Comparison of ENCODE assay signal across 9 mouse cellular contexts in genomic region chr11:101276319-101277070, GRCm38 (mm10). TPM values are rescaled to one million over a fixed set of nuclear protein-coding genes. Genes with fewer than 3 reads are reported as not detected.
DNase-seq lines count a peak whose midpoint lies in the region; ATAC-seq and TF ChIP-seq lines count a peak whose summit lies in the region.
"Had no signal": no experiment of that assay in that cellular context is flagged by ENCODE, and none has a peak within 500 bp of the region (broad histone marks: within the 10 kb centered on the region; RNA-seq: fewer than 3 reads in every experiment).

No protein-coding gene starts in this region.

- H3K27ac ChIP-seq in heart, embryonic 15.5 days: no peak overlapping the region
- no peak overlapping the region for H3K27ac ChIP-seq in hindbrain, embryonic 13.5 days
- 0 out of 2 replicates have a peak overlapping the region, but pooled peaks have one; percentile 25 for H3K27ac ChIP-seq in midbrain, embryonic 13.5 days
- no peak overlapping the region for H3K27ac ChIP-seq in cerebellum, adult 2 months (ENCODE audit: insufficient read depth, low read length)

- TF ChIP-seq POLR2A in cerebellum, adult 2 months (IDR thresholded peaks at IDR 0.05; ENCODE audit: borderline replicate concordance, insufficient read depth, low read length): no peak

- peak overlapping the region; percentile 80 for H3K4me2 ChIP-seq in heart, embryonic 15.5 days
- peak overlapping the region; percentile 91 for H3K4me2 ChIP-seq in hindbrain, embryonic 13.5 days
- peak overlapping the region; percentile 73 for H3K4me2 ChIP-seq in midbrain, embryonic 13.5 days (replicated peaks)

- TF ChIP-seq CTCF in cerebellum, adult 2 months (IDR thresholded peaks at IDR 0.05; ENCODE audit: borderline replicate concordance, insufficient read depth, low read depth, low read length): no peak

- no peak overlapping the region for H3K9ac ChIP-seq in heart, embryonic 15.5 days
- H3K9ac ChIP-seq in hindbrain, embryonic 13.5 days: peak overlapping the region; percentile 46
- H3K9ac ChIP-seq in midbrain, embryonic 13.5 days (replicated peaks): peak overlapping the region; percentile 45

- H3K9me3 ChIP-seq in heart, embryonic 15.5 days (replicated peaks): no peaks in the 10 kb centered on the region
- no peaks in the 10 kb centered on the region for H3K9me3 ChIP-seq in hindbrain, embryonic 13.5 days
- H3K9me3 ChIP-seq in midbrain, embryonic 13.5 days: no peaks in the 10 kb centered on the region

- peaks cover 3% of the 10 kb centered on the region; the same call in 1 of the 2 replicates for H3K27me3 ChIP-seq in heart, embryonic 15.5 days
- peaks cover 18% of the 10 kb centered on the region; the same call in 1 of the 2 replicates for H3K27me3 ChIP-seq in hindbrain, embryonic 13.5 days
- peaks cover 23% of the 10 kb centered on the region for H3K27me3 ChIP-seq in midbrain, embryonic 13.5 days
- no peaks in the 10 kb centered on the region for H3K27me3 ChIP-seq in cerebellum, adult 2 months (ENCODE audit: control insufficient read depth, insufficient read depth, low read length)

- no peak for ATAC-seq in heart, embryonic 15.5 days (replicated peaks; ENCODE audit: insufficient number of reproducible peaks, insufficient read depth, low FRiP score, low read depth)
- ATAC-seq in hindbrain, embryonic 13.5 days (ENCODE audit: low FRiP score): no peak
- ATAC-seq in midbrain, embryonic 13.5 days: no peak

- no peak for DNase-seq in heart, postnatal 14 days
- DNase-seq in R1 (ENCODE audit: low read depth, low spot score): peak; percentile 31
- no peak for DNase-seq in left cerebral cortex, postnatal 25 days (ENCODE audit: low spot score in 2 of 2)
- no peak for DNase-seq in cerebellum, adult 2 months
- DNase-seq in urinary bladder, adult 2 months (ENCODE audit: low spot score): no peak
- DNase-seq: thymus, postnatal 4 days had no signal

- H3K4me1 ChIP-seq in heart, embryonic 15.5 days (replicated peaks): peaks cover 26% of the 10 kb centered on the region
- H3K4me1 ChIP-seq in hindbrain, embryonic 13.5 days (replicated peaks): peaks cover 30% of the 10 kb centered on the region
- H3K4me1 ChIP-seq in midbrain, embryonic 13.5 days (replicated peaks): peaks cover 27% of the 10 kb centered on the region
- H3K4me1 ChIP-seq in cerebellum, adult 2 months (ENCODE audit: control insufficient read depth, insufficient read depth, low read length): peaks cover 14% of the 10 kb centered on the region

- peak overlapping the region; percentile 69; the same call in 1 of the 2 replicates for H3K4me3 ChIP-seq in heart, embryonic 15.5 days
- H3K4me3 ChIP-seq in hindbrain, embryonic 13.5 days: peak overlapping the region; percentile 9; the same call in 1 of the 2 replicates
- peak overlapping the region; percentile 12; the same call in 1 of the 2 replicates for H3K4me3 ChIP-seq in midbrain, embryonic 13.5 days (replicated peaks)
- no peak overlapping the region for H3K4me3 ChIP-seq in cerebellum, adult 2 months (replicated peaks; ENCODE audit: insufficient read depth, low read depth, low read length)

- 38% methylated on average over 27 of the region's 27 CpGs for WGBS in heart, embryonic 15.5 days
- 33% methylated on average over 27 of the region's 27 CpGs for WGBS in hindbrain, embryonic 13.5 days
- 25% methylated on average over 27 of the region's 27 CpGs for WGBS in midbrain, embryonic 13.5 days
- 17% methylated on average over 27 of the region's 27 CpGs for whole genome bisulfite sequencing in cerebellum, adult 2 months

- intact Hi-C loops in heart, postnatal 14 days (cut with DNase I): no loop called here
- intact Hi-C loops in left cerebral cortex, postnatal 25 days (cut with DNase I): no loop called here

- H3K36me3 ChIP-seq in heart, embryonic 15.5 days: no peaks in the 10 kb centered on the region; the same call in 1 of the 2 replicates
- H3K36me3 ChIP-seq in hindbrain, embryonic 13.5 days: peaks cover 4% of the 10 kb centered on the region
- peaks cover 5% of the 10 kb centered on the region; the same call in 1 of the 2 replicates for H3K36me3 ChIP-seq in midbrain, embryonic 13.5 days

RNA-seq across cellular contexts. Expression of gene Cntd1, which starts 2.3 kb away (rescaled TPM):
- polyA plus RNA-seq in heart, embryonic 15.5 days (2015; fragmentation: Nextera tagmentation; extraction: Ambion mirVana): 0.61 and 0.68 TPM in 2 replicates
- under 1 TPM; 0.24 to 0.39 TPM for total RNA-seq in heart, postnatal 14 days (2021)
- 1.3 TPM in 2 replicates for polyA plus RNA-seq in hindbrain, embryonic 13.5 days (2015; fragmentation: Nextera tagmentation; extraction: Ambion mirVana)
- polyA plus RNA-seq in midbrain, embryonic 13.5 days (2015; fragmentation: Nextera tagmentation; extraction: Ambion mirVana): 1.2 and 1.3 TPM in 2 replicates
- under 1 TPM; 0.21 to 0.27 TPM for total RNA-seq in left cerebral cortex, postnatal 25 days (2021)
- polyA plus RNA-seq in cerebellum, adult 2 months (2012; rRNA removed): 0.65 TPM in 2 replicates
- polyA plus RNA-seq in urinary bladder, adult 2 months (2012; rRNA removed): 1.4 and 1.5 TPM in 2 replicates

RNA-seq across cellular contexts. Expression of gene Coa3, which starts 2.4 kb away (rescaled TPM):
- polyA plus RNA-seq in heart, embryonic 15.5 days (2015; fragmentation: Nextera tagmentation; extraction: Ambion mirVana): 151 and 169 TPM in 2 replicates
- total RNA-seq in heart, postnatal 14 days (2021): 10 to 100 TPM; 84.0 to 89.7 TPM
- 216 and 226 TPM in 2 replicates for polyA plus RNA-seq in hindbrain, embryonic 13.5 days (2015; fragmentation: Nextera tagmentation; extraction: Ambion mirVana)
- polyA plus RNA-seq in midbrain, embryonic 13.5 days (2015; fragmentation: Nextera tagmentation; extraction: Ambion mirVana): 210 and 213 TPM in 2 replicates
- total RNA-seq in left cerebral cortex, postnatal 25 days (2021): 10 to 100 TPM; 95.3 to 98.8 TPM
- polyA plus RNA-seq in cerebellum, adult 2 months (2012; rRNA removed): 174 and 218 TPM in 2 replicates
- polyA plus RNA-seq in urinary bladder, adult 2 months (2012; rRNA removed): 155 and 156 TPM in 2 replicates

RNA-seq across cellular contexts. Expression of gene Wnk4, which starts 16.1 kb away (rescaled TPM):
- 4.1 and 7.2 TPM in 2 replicates for polyA plus RNA-seq in heart, embryonic 15.5 days (2015; fragmentation: Nextera tagmentation; extraction: Ambion mirVana)
- 10 to 100 TPM in 1 of 2 experiments, 1 to 10 TPM in 1; 7.0 to 11.7 TPM for total RNA-seq in heart, postnatal 14 days (2021)
- 7.0 and 7.7 TPM in 2 replicates for polyA plus RNA-seq in hindbrain, embryonic 13.5 days (2015; fragmentation: Nextera tagmentation; extraction: Ambion mirVana)
- 7.2 and 7.5 TPM in 2 replicates for polyA plus RNA-seq in midbrain, embryonic 13.5 days (2015; fragmentation: Nextera tagmentation; extraction: Ambion mirVana)
- total RNA-seq in left cerebral cortex, postnatal 25 days (2021): 1 to 10 TPM; 2.2 to 7.9 TPM
- 2.6 and 3.1 TPM in 2 replicates for polyA plus RNA-seq in cerebellum, adult 2 months (2012; rRNA removed)
- polyA plus RNA-seq in urinary bladder, adult 2 months (2012; rRNA removed): 7.4 and 10.6 TPM in 2 replicates

RNA-seq across cellular contexts. Expression of gene Vps25, which starts 23.0 kb away (rescaled TPM):
- polyA plus RNA-seq in heart, embryonic 15.5 days (2015; fragmentation: Nextera tagmentation; extraction: Ambion mirVana): 89.1 and 106 TPM in 2 replicates
- total RNA-seq in heart, postnatal 14 days (2021): 10 to 100 TPM; 76.4 to 81.0 TPM
- 110 and 115 TPM in 2 replicates for polyA plus RNA-seq in hindbrain, embryonic 13.5 days (2015; fragmentation: Nextera tagmentation; extraction: Ambion mirVana)
- polyA plus RNA-seq in midbrain, embryonic 13.5 days (2015; fragmentation: Nextera tagmentation; extraction: Ambion mirVana): 110 and 111 TPM in 2 replicates
- total RNA-seq in left cerebral cortex, postnatal 25 days (2021): 10 to 100 TPM; 62.4 to 65.7 TPM
- polyA plus RNA-seq in cerebellum, adult 2 months (2012; rRNA removed): 66.8 and 67.0 TPM in 2 replicates
- polyA plus RNA-seq in urinary bladder, adult 2 months (2012; rRNA removed): 73.3 and 91.1 TPM in 2 replicates

RNA-seq across cellular contexts. Expression of gene Becn1, which starts 25.6 kb away (rescaled TPM):
- 114 and 145 TPM in 2 replicates for polyA plus RNA-seq in heart, embryonic 15.5 days (2015; fragmentation: Nextera tagmentation; extraction: Ambion mirVana)
- total RNA-seq in heart, postnatal 14 days (2021): 10 to 100 TPM; 90.0 to 96.3 TPM
- 166 and 188 TPM in 2 replicates for polyA plus RNA-seq in hindbrain, embryonic 13.5 days (2015; fragmentation: Nextera tagmentation; extraction: Ambion mirVana)
- 178 and 194 TPM in 2 replicates for polyA plus RNA-seq in midbrain, embryonic 13.5 days (2015; fragmentation: Nextera tagmentation; extraction: Ambion mirVana)
- total RNA-seq in left cerebral cortex, postnatal 25 days (2021): 100 to 1,000 TPM; 213 to 229 TPM
- 122 and 132 TPM in 2 replicates for polyA plus RNA-seq in cerebellum, adult 2 months (2012; rRNA removed)
- 147 and 154 TPM in 2 replicates for polyA plus RNA-seq in urinary bladder, adult 2 months (2012; rRNA removed)
